8 mouse cellular contexts compared by ENCODE assay signal in the genomic region with DNA sequence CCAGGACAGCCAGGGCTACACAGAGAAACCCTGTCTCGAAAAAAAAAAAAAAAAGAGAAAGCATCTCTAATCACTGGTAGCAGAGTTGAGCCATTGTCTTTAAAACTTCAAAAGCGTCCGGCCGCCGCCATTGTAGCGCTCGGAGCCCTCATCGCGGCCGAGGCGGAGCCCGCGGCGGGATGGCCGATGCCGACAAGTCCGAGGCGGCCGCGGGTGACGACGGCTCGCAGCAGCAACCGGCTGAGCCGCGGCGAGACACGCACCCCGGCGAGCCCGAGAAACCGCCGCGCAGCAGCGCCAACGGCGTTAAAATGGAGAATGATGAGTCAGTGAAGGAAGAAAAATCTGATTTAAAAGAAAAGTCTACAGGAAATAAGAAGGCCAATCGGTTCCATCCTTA. TPM values are rescaled to one million over a fixed set of nuclear protein-coding genes. Genes with fewer than 3 reads are reported as not detected.
DNase-seq lines count a peak whose midpoint lies in the region; ATAC-seq and TF ChIP-seq lines count a peak whose summit lies in the region.
"Not testable (repeated sequence)": the region's sequence is repeated elsewhere in the genome, so short reads cannot be mapped to it uniquely, and the experiment has no call there.
"Had no signal": no experiment of that assay in that cellular context is flagged by ENCODE, and none has a peak within 500 bp of the region (broad histone marks: within the 10 kb centered on the region; RNA-seq: fewer than 3 reads in every experiment).

Gene Gm9833, plus strand, starts transcription at position 117 of the 400 bp plus-strand sequence.

- not testable (repeated sequence) for H3K4me3 ChIP-seq in embryonic facial prominence, embryonic 12.5 days; kidney, embryonic 14.5 days (ENCODE audit: low read length); lung, postnatal 0 days (ENCODE audit: low read depth, low read length)
- H3K4me3 ChIP-seq in forebrain, embryonic 16.5 days (replicated peaks; ENCODE audit: low read length): peak within 1 kb of the TSS; percentile 33
- H3K4me3 ChIP-seq in hindbrain, embryonic 10.5 days: peak within 1 kb of the TSS; percentile 28; the same call in 1 of the 2 replicates
- H3K4me3 ChIP-seq in limb, embryonic 13.5 days: peak within 1 kb of the TSS; percentile 21; the same call in 1 of the 2 replicates
- peak within 1 kb of the TSS; percentile 26 for H3K4me3 ChIP-seq in neural tube, embryonic 13.5 days

- not testable (repeated sequence) for TF ChIP-seq EP300 in lung, postnatal 0 days (IDR thresholded peaks at IDR 0.05)

- DNase-seq in hindbrain, embryonic 10.5 days (ENCODE audit: low spot score); lung, postnatal 0 days (ENCODE audit: low spot score): not testable (repeated sequence)

- H3K4me1 ChIP-seq in embryonic facial prominence, embryonic 12.5 days; forebrain, embryonic 16.5 days (replicated peaks; ENCODE audit: control insufficient read depth, insufficient read depth, low read length); hindbrain, embryonic 10.5 days (replicated peaks); kidney, embryonic 14.5 days (ENCODE audit: control insufficient read depth, insufficient read depth, low read length); lung, postnatal 0 days (ENCODE audit: insufficient read depth, low read depth, low read length); neural tube, embryonic 13.5 days (replicated peaks): not testable (repeated sequence)
- peaks cover 16% of the 10 kb centered on the region for H3K4me1 ChIP-seq in limb, embryonic 13.5 days

- H3K36me3 ChIP-seq in embryonic facial prominence, embryonic 12.5 days; forebrain, embryonic 16.5 days (ENCODE audit: control insufficient read depth, insufficient read depth); hindbrain, embryonic 10.5 days; kidney, embryonic 14.5 days (ENCODE audit: control insufficient read depth, insufficient read depth, low read length); limb, embryonic 13.5 days; lung, postnatal 0 days (ENCODE audit: insufficient read depth, low read length); neural tube, embryonic 13.5 days: not testable (repeated sequence)

- not testable (repeated sequence) for TF ChIP-seq CTCF in lung, postnatal 0 days (IDR thresholded peaks at IDR 0.05)

- 29% methylated on average over 36 of the region's 38 CpGs for WGBS in embryonic facial prominence, embryonic 12.5 days
- 31% methylated on average over 30 of the region's 38 CpGs for WGBS in forebrain, embryonic 16.5 days
- 48% methylated on average over 38 of the region's 38 CpGs for WGBS in hindbrain, embryonic 10.5 days
- WGBS in kidney, embryonic 14.5 days: 31% methylated on average over 26 of the region's 38 CpGs
- 30% methylated on average over 38 of the region's 38 CpGs for whole genome bisulfite sequencing in limb, embryonic 13.5 days
- WGBS in lung, postnatal 0 days: 26% methylated on average over 27 of the region's 38 CpGs
- WGBS in neural tube, embryonic 13.5 days: 23% methylated on average over 30 of the region's 38 CpGs

- H3K9ac ChIP-seq in embryonic facial prominence, embryonic 12.5 days; forebrain, embryonic 16.5 days (replicated peaks; ENCODE audit: low read depth, low read length); kidney, embryonic 14.5 days (ENCODE audit: low read depth, low read length); limb, embryonic 13.5 days; lung, postnatal 0 days (replicated peaks; ENCODE audit: low read depth); neural tube, embryonic 13.5 days: not testable (repeated sequence)

- H3K27me3 ChIP-seq in embryonic facial prominence, embryonic 12.5 days; forebrain, embryonic 16.5 days (replicated peaks; ENCODE audit: control insufficient read depth, insufficient read depth, low read length); kidney, embryonic 14.5 days (ENCODE audit: control insufficient read depth, insufficient read depth, low read length); limb, embryonic 13.5 days; lung, postnatal 0 days (replicated peaks; ENCODE audit: insufficient read depth, low read length); neural tube, embryonic 13.5 days: not testable (repeated sequence)
- H3K27me3 ChIP-seq in hindbrain, embryonic 10.5 days (ENCODE audit: insufficient read depth, poor library complexity, severe bottlenecking): peaks cover 15% of the 10 kb centered on the region

- not testable (repeated sequence) for ATAC-seq in embryonic facial prominence, embryonic 12.5 days (ENCODE audit: insufficient number of reproducible peaks, insufficient read depth, low FRiP score, low TSS enrichment); forebrain, embryonic 16.5 days; kidney, embryonic 14.5 days (ENCODE audit: low FRiP score, low TSS enrichment); limb, embryonic 13.5 days (ENCODE audit: low FRiP score, low read depth); lung, postnatal 0 days; neural tube, embryonic 13.5 days (ENCODE audit: low read depth)

- H3K27ac ChIP-seq in embryonic facial prominence, embryonic 12.5 days; forebrain, embryonic 16.5 days (ENCODE audit: low read length); hindbrain, embryonic 10.5 days; kidney, embryonic 14.5 days (ENCODE audit: low read depth, low read length); limb, embryonic 13.5 days; lung, postnatal 0 days (ENCODE audit: low read length); neural tube, embryonic 13.5 days (replicated peaks): not testable (repeated sequence)

- not testable (repeated sequence) for H3K9me3 ChIP-seq in embryonic facial prominence, embryonic 12.5 days; forebrain, embryonic 16.5 days (ENCODE audit: control insufficient read depth, low read length); hindbrain, embryonic 10.5 days; kidney, embryonic 14.5 days (ENCODE audit: control insufficient read depth, low read length); limb, embryonic 13.5 days; lung, postnatal 0 days (ENCODE audit: low read length); neural tube, embryonic 13.5 days

- peak within 1 kb of the TSS; percentile 29; the same call in 1 of the 2 replicates for H3K4me2 ChIP-seq in embryonic facial prominence, embryonic 12.5 days (replicated peaks)
- H3K4me2 ChIP-seq in forebrain, embryonic 16.5 days (ENCODE audit: low read length): peak within 1 kb of the TSS; percentile 42
- peak within 1 kb of the TSS; percentile 25; the same call in 1 of the 2 replicates for H3K4me2 ChIP-seq in kidney, embryonic 14.5 days (replicated peaks; ENCODE audit: low read depth, low read length)
- H3K4me2 ChIP-seq in limb, embryonic 13.5 days (replicated peaks): peak within 1 kb of the TSS; percentile 50
- peak within 1 kb of the TSS; percentile 25; the same call in 1 of the 2 replicates for H3K4me2 ChIP-seq in lung, postnatal 0 days (replicated peaks; ENCODE audit: low read depth, low read length)
- peak within 1 kb of the TSS; percentile 44 for H3K4me2 ChIP-seq in neural tube, embryonic 13.5 days

RNA-seq across cellular contexts. Expression of gene Gm9833, which starts in this region (rescaled TPM):
- polyA plus RNA-seq in embryonic facial prominence, embryonic 12.5 days (2016; fragmentation: Nextera tagmentation; extraction: Ambion mirVana): 4.9 and 5.6 TPM in 2 replicates
- 9.0 and 11.6 TPM in 2 replicates for polyA plus RNA-seq in forebrain, embryonic 16.5 days (2015; fragmentation: Nextera tagmentation; extraction: Ambion mirVana)
- polyA plus RNA-seq in hindbrain, embryonic 10.5 days (2016; fragmentation: Nextera tagmentation; extraction: Ambion mirVana): 5.1 and 6.7 TPM in 2 replicates
- polyA plus RNA-seq in kidney, embryonic 14.5 days (2014; fragmentation: Nextera tagmentation; extraction: Ambion mirVana): 1.4 and 4.0 TPM in 2 replicates
- 3.5 and 3.9 TPM in 2 replicates for polyA plus RNA-seq in limb, embryonic 13.5 days (2015; fragmentation: Nextera tagmentation; extraction: Ambion mirVana)
- polyA plus RNA-seq in lung, postnatal 0 days (2015; fragmentation: Nextera tagmentation; extraction: Ambion mirVana): 0.93 and 0.95 TPM in 2 replicates
- polyA plus RNA-seq in neural tube, embryonic 13.5 days (2015; fragmentation: Nextera tagmentation; extraction: Ambion mirVana): 7.0 and 7.9 TPM in 2 replicates
- polyA plus RNA-seq: kidney, adult 2 months had no signal
